Mouse (Mus musculus): ENCODE data around the gene Btg2.

GRCm38 (mm10) chr1:134084128-134084527, 5.2 kb upstream of the Btg2 start:
- TF ChIP-seq EP300 (optimal IDR thresholded peaks at IDR 0.05) = no peak
- no peak for TF ChIP-seq CTCF (IDR thresholded peaks at IDR 0.05; ENCODE audit: low read depth)
